Comparison of ENCODE assay signal across 19 mouse cellular contexts in the genomic region with DNA sequence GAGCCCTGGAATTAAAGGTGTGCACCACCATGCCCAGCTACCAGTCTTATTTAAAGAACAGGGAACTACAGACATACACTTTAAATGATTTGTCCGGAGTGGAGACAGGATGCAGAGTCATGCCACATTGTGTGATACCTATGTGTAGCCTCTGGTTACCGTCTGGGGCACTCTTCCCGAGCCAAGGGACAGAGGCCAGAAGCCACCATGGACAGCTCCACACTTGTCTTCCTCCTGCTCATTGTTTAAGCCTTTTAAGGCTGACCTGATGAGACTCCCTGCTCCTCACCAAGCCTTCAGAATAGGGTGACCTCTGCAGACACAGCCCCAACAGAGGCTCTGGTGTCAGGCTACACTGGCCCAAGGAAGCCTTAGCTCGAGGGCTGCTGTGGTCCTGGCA.
A peak's percentile ranks its signal among the peaks of the same experiment; 100 is the strongest.
DNase-seq lines count a peak whose midpoint lies in the region; ATAC-seq and TF ChIP-seq lines count a peak whose summit lies in the region.
"Had no signal": no experiment of that assay in that cellular context is flagged by ENCODE, and none has a peak within 500 bp of the region (broad histone marks: within the 10 kb centered on the region; RNA-seq: fewer than 3 reads in every experiment).

No protein-coding gene starts in this region.

- dilution Hi-C loops in CH12.LX (cut with MboI; ENCODE audit: extremely low pct_ligation_motif_present, extremely low pct_unique_long_range_greater_than_20kb, low sequenced_read_pairs): no loop called here

- no peaks in the 10 kb centered on the region for H3K79me2 ChIP-seq in CH12.LX (replicated peaks; ENCODE audit: control insufficient read depth, extremely low read depth, insufficient read depth, poor library complexity, severe bottlenecking)

- TF ChIP-seq RAD21 in CH12.LX (IDR thresholded peaks at IDR 0.05; ENCODE audit: low read depth, low read length): no peak

- WGBS in intestine, embryonic 14.5 days: 47% methylated on average over 4 of the region's 4 CpGs
- 47% methylated on average over 4 of the region's 4 CpGs for WGBS in intestine, embryonic 15.5 days

- in situ Hi-C loops in CH12.LX (cut with MboI; ENCODE audit: low pct_ligation_motif_present, low pct_unique_long_range_greater_than_20kb, low sequenced_read_pairs): no loop called here

- no peaks in the 10 kb centered on the region for H3K27me3 ChIP-seq in intestine, embryonic 14.5 days (replicated peaks; ENCODE audit: control insufficient read depth, insufficient read depth, low read length)
- H3K27me3 ChIP-seq in intestine, embryonic 15.5 days (replicated peaks): no peaks in the 10 kb centered on the region
- H3K27me3 ChIP-seq in CH12.LX (replicated peaks): peaks cover 10% of the 10 kb centered on the region
- H3K27me3 ChIP-seq: forebrain, embryonic 12.5 days; heart, embryonic 13.5 days; kidney, embryonic 15.5 days; neural tube, embryonic 15.5 days had no signal

- DNase-seq in intestine, embryonic 14.5 days (ENCODE audit: low spot score): peak; percentile 53
- peak; percentile 38 for DNase-seq in 416B (ENCODE audit: low read depth)
- peak; percentile 4 for DNase-seq in CH12.LX (ENCODE audit: extremely low read depth)
- peak; percentile 44 for DNase-seq in embryo, embryonic 10.5 days (ENCODE audit: low spot score)
- DNase-seq in frontal cortex, postnatal 10 days (ENCODE audit: low spot score in 2 of 2): no peak
- DNase-seq in ovary, postnatal 36 days (ENCODE audit: low spot score): no peak
- DNase-seq in left cerebral cortex, adult 9 months (ENCODE audit: low spot score in 2 of 2): no peak
- DNase-seq: cerebellum, adult 8-10 months; layer of hippocampus, adult 9-11 months; lung, adult 2 months; thymus, postnatal 4 days had no signal

- TF ChIP-seq POLR2A in CH12.LX (IDR thresholded peaks at IDR 0.05; ENCODE audit: low read depth, low read length): no peak

- no peak overlapping the region for H3K9ac ChIP-seq in intestine, embryonic 14.5 days (ENCODE audit: low read length)
- H3K9ac ChIP-seq in intestine, embryonic 15.5 days: no peak overlapping the region
- H3K9ac ChIP-seq in CH12.LX (ENCODE audit: insufficient read depth, low read depth): no peak overlapping the region
- H3K9ac ChIP-seq: forebrain, embryonic 12.5 days; heart, embryonic 13.5 days; kidney, embryonic 15.5 days; midbrain, embryonic 12.5 days; neural tube, embryonic 15.5 days had no signal

- no peaks in the 10 kb centered on the region for H3K4me1 ChIP-seq in intestine, embryonic 14.5 days (replicated peaks; ENCODE audit: control insufficient read depth, insufficient read depth, low read length)
- no peaks in the 10 kb centered on the region for H3K4me1 ChIP-seq in intestine, embryonic 15.5 days (replicated peaks)
- H3K4me1 ChIP-seq in CH12.LX (ENCODE audit: control insufficient read depth in 1 of 2, insufficient read depth in 2 of 2): no peaks in the 10 kb centered on the region
- H3K4me1 ChIP-seq: forebrain, embryonic 12.5 days; heart, embryonic 13.5 days; hindbrain, embryonic 10.5 days; kidney, embryonic 15.5 days; midbrain, embryonic 12.5 days; neural tube, embryonic 15.5 days had no signal

- no peak overlapping the region for H3K4me3 ChIP-seq in intestine, embryonic 14.5 days (ENCODE audit: low read depth, low read length)
- no peak overlapping the region for H3K4me3 ChIP-seq in intestine, embryonic 15.5 days (replicated peaks)
- H3K4me3 ChIP-seq in CH12.LX (replicated peaks in 1 of 3; ENCODE audit: low read depth in 2 of 3, low read length in 2 of 3, poor library complexity in 1 of 3): no peak overlapping the region
- H3K4me3 ChIP-seq: forebrain, embryonic 12.5 days; heart, embryonic 13.5 days; hindbrain, embryonic 10.5 days; kidney, embryonic 15.5 days; midbrain, embryonic 12.5 days; neural tube, embryonic 15.5 days had no signal

- no peak for ATAC-seq in intestine, embryonic 14.5 days (replicated peaks; ENCODE audit: low FRiP score, low TSS enrichment, low read depth)
- ATAC-seq in intestine, embryonic 15.5 days: no peak

- H3K4me2 ChIP-seq in intestine, embryonic 14.5 days (ENCODE audit: low read length): no peak overlapping the region
- no peak overlapping the region for H3K4me2 ChIP-seq in intestine, embryonic 15.5 days (replicated peaks)
- no peak overlapping the region for H3K4me2 ChIP-seq in CH12.LX (ENCODE audit: insufficient read depth, low read depth, poor library complexity, severe bottlenecking)
- H3K4me2 ChIP-seq: forebrain, embryonic 12.5 days; heart, embryonic 13.5 days; kidney, embryonic 15.5 days; midbrain, embryonic 12.5 days; neural tube, embryonic 15.5 days had no signal

- TF ChIP-seq CTCF in CH12.LX (conservative IDR thresholded peaks at IDR 0.05 in 1 of 2, IDR thresholded peaks at IDR 0.05 in 1 of 2; ENCODE audit: low read depth in 2 of 2, low read length in 2 of 2): no peak

- TF ChIP-seq EP300 in CH12.LX (IDR thresholded peaks at IDR 0.05; ENCODE audit: low read length): no peak

- H3K9me3 ChIP-seq in intestine, embryonic 14.5 days (ENCODE audit: control insufficient read depth, low read length): no peaks in the 10 kb centered on the region
- H3K9me3 ChIP-seq in intestine, embryonic 15.5 days: no peaks in the 10 kb centered on the region
- H3K9me3 ChIP-seq in CH12.LX (replicated peaks; ENCODE audit: low read length): peaks cover 2% of the 10 kb centered on the region
- H3K9me3 ChIP-seq: forebrain, embryonic 12.5 days; heart, embryonic 13.5 days; hindbrain, embryonic 10.5 days; kidney, embryonic 15.5 days; midbrain, embryonic 12.5 days; neural tube, embryonic 15.5 days had no signal

- no peaks in the 10 kb centered on the region for H3K36me3 ChIP-seq in intestine, embryonic 14.5 days (ENCODE audit: control insufficient read depth, insufficient read depth, low read length)
- no peaks in the 10 kb centered on the region for H3K36me3 ChIP-seq in intestine, embryonic 15.5 days
- no peaks in the 10 kb centered on the region for H3K36me3 ChIP-seq in CH12.LX (replicated peaks in 1 of 2; ENCODE audit: control insufficient read depth in 1 of 2, insufficient read depth in 1 of 2, low read length in 1 of 2)
- H3K36me3 ChIP-seq: forebrain, embryonic 12.5 days; heart, embryonic 13.5 days; hindbrain, embryonic 10.5 days; kidney, embryonic 15.5 days; midbrain, embryonic 12.5 days; neural tube, embryonic 15.5 days had no signal

- no peak overlapping the region for H3K27ac ChIP-seq in intestine, embryonic 14.5 days (ENCODE audit: low read depth)
- H3K27ac ChIP-seq in intestine, embryonic 15.5 days: no peak overlapping the region
- no peak overlapping the region for H3K27ac ChIP-seq in CH12.LX (ENCODE audit: insufficient read depth, low read depth)
- H3K27ac ChIP-seq: forebrain, embryonic 12.5 days; heart, embryonic 13.5 days; hindbrain, embryonic 10.5 days; kidney, embryonic 15.5 days; macrophage; midbrain, embryonic 12.5 days; neural tube, embryonic 15.5 days had no signal

TF ChIP-seq in CH12.LX, 34 proteins besides CTCF, POLR2A, EP300 and RAD21:
- TF ChIP-seq MAZ (IDR thresholded peaks at IDR 0.05; ENCODE audit: low read depth, low read length) (no peak), GABPA (IDR thresholded peaks at IDR 0.05; ENCODE audit: insufficient replicate concordance, low read depth, low read length) (no peak), HCFC1 (IDR thresholded peaks at IDR 0.05; ENCODE audit: low read depth, low read length) (no peak), ZNF384 (IDR thresholded peaks at IDR 0.05; ENCODE audit: low read depth, low read length) (no peak), TCF12 (IDR thresholded peaks at IDR 0.05; ENCODE audit: low read depth, low read length) (no peak), UBTF (IDR thresholded peaks at IDR 0.05; ENCODE audit: low read depth, low read length) (no peak), JUN (IDR thresholded peaks at IDR 0.05; ENCODE audit: insufficient read depth, low read depth, low read length) (no peak), SIN3A (IDR thresholded peaks at IDR 0.05; ENCODE audit: low read length) (no peak), ZKSCAN1 (IDR thresholded peaks at IDR 0.05; ENCODE audit: borderline replicate concordance, low read depth, low read length) (no peak), MAFK (IDR thresholded peaks at IDR 0.05; ENCODE audit: insufficient replicate concordance, low read length) (no peak), NRF1 (IDR thresholded peaks at IDR 0.05; ENCODE audit: low read depth, low read length) (no peak), ZMIZ1 (IDR thresholded peaks at IDR 0.05; ENCODE audit: low read depth, low read length) (no peak), IRF4 (IDR thresholded peaks at IDR 0.05; ENCODE audit: low read depth, low read length) (no peak), JUND (conservative IDR thresholded peaks at IDR 0.05; ENCODE audit: low read depth, low read length) (no peak)

Comparison
In these comparisons a context has a peak if more than half of its experiments do, and no peak if none do; other contexts are left out.
1. DNase-seq: peak in intestine, embryonic 14.5 days (single experiment), 416B (single experiment), CH12.LX (single experiment) and embryo, embryonic 10.5 days (single experiment); none in frontal cortex, postnatal 10 days (0 of 2), ovary, postnatal 36 days (single experiment) and left cerebral cortex, adult 9 months (0 of 2).